Mouse (Mus musculus) neutrophil, adult 5-6 weeks (primary cell): Measurements from ENCODE around the gene Pcp4l1. TPM values are rescaled to one million over a fixed set of nuclear protein-coding genes. Genes with fewer than 3 reads are reported as not detected.
"Not testable (repeated sequence)": the region's sequence is repeated elsewhere in the genome, so short reads cannot be mapped to it uniquely, and the experiment has no call there.

ENCODE experiments used
- ATAC-seq: fragments of 151-379, 151-347 bp; 2 replicates; pipeline ENCODE4 v1.8.0; 2017; ENCODE audit warnings: mild to moderate bottlenecking, moderate TSS enrichment; ENCODE audit not compliant: insufficient number of reproducible peaks, poor library complexity, low FRiP score, severe bottlenecking; ENCODE audit errors: extremely low read depth
- total RNA-seq: library from RNA; stranded (forward); fragments of 200-1000 nt; gene quantifications from 2 replicates; pipeline ENCODE4 v1.2.3, GENCODE M21; 2017

Gene Pcp4l1
- total RNA-seq, 1 experiment from 2014 or later, result 0.81 TPM

- ATAC-seq, result no peak
Observed at GRCm38 (mm10) chr1:171156644-171157043, 39.4 kb downstream of the Pcp4l1 start.

DNA sequence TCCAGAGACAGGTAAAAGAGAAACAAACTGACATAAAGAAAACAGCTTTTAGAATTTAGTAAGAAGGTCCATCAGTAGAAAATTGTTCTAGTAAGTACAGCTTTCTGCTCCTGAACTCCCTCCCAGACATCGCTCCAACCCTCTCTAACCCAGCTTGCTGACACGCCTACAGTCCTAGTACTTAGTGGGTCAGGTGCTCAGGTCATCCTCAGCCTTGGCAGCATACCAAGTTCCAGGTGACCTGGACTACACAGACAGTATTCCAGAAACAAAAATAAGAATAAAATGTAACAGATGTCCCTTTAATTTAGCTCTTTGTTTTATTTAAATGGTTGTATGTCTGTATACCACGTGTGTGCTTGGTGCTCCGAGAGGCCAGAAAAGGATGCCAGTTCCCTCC lies 44.1 kb downstream of the Pcp4l1 start:
- ATAC-seq, result no peak

GRCm38 (mm10) chr1:171150838-171151391 lies 45.2 kb downstream of the Pcp4l1 start:
- no peak for ATAC-seq

DNA sequence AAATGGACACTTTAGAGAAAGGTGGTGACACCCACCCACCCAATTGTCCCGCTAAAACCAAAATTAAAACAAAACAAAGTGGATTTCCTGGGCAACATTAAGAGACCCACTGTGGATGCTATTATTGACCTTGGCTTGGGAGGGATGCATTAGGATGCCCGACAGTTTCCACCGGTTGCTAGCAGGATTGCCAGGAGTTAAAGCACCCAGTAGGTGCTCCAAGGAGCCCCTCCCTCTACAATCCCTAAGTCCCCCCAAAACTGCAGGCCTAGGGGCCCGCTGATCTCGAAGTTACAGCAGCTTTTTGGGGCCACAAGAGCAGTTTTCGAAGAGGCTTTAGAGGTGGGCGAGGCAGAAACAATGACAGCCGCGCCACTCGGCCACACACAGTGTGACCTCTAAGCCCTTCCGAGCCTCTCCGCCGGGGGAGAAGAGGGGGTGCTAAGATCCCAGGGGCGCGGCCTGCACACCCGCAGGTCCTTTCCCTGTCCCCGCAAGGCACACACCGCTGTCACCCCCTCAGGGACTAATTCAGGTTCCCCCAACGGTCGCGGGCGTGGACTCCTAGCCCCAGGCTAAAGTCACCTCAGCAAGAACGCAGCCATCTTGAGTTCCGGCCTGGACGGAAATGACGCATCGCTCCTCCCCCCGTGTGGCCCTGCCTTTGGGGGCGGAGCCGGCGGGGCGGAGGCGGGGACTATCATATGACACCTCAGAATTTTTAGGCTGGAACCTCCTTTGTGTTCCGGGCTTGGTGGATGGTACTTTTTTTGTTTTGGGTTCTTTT lies 45.9 kb downstream of the Pcp4l1 start, which contains the start of the genes Sdhc and Mpz:
Sdhc (minus strand) TSS at position 630 of the 787 bp plus-strand sequence.
Mpz (plus strand) TSS at position 738 of the 787 bp plus-strand sequence.
- peak; percentile 99 for ATAC-seq

DNA sequence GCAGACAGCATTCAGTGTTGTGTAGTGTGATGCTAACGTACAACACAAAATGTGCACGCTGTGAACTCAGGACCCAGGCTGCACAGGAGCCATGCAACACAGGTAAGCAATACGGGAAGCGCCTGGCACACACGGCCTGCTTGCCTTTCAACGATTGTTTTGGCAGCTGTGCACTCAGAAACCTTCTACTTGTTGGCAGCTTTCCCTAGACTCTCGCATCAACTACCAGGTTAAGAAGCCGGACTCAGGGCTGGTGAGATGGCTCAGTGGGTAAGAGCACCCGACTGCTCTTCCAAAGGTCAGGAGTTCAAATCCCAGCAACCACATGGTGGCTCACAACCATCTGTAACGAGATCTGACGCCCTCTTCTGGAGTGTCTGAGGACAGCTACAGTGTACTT lies 53.1 kb downstream of the Pcp4l1 start:
- ATAC-seq, result not testable (repeated sequence)

- ATAC-seq, result not testable (repeated sequence)
Observed at GRCm38 (mm10) chr1:171137486-171138155, 58.4 kb downstream of the Pcp4l1 start.

- ATAC-seq, result no peak
Observed at GRCm38 (mm10) chr1:171135600-171135999, 60.5 kb downstream of the Pcp4l1 start.

DNA sequence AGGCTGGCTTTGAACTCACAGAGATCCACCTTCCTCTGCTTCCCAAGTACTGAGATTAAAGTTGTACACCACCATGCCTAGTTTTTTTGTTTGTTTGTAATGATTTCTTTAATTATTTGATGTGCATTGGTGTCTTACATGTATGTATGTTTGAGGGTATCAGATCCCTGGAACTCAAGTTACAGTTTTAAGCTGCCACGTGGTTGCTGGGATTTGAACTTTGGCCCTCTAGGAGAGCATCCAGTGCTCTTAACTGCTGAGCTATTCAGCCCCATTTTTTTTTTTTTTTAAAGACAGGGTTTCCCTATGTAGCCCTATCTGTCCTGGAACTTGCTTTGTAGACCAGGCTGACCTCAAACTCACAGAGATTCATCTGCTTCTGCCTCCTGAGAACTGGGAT lies 65.1 kb downstream of the Pcp4l1 start:
- no peak for ATAC-seq

DNA sequence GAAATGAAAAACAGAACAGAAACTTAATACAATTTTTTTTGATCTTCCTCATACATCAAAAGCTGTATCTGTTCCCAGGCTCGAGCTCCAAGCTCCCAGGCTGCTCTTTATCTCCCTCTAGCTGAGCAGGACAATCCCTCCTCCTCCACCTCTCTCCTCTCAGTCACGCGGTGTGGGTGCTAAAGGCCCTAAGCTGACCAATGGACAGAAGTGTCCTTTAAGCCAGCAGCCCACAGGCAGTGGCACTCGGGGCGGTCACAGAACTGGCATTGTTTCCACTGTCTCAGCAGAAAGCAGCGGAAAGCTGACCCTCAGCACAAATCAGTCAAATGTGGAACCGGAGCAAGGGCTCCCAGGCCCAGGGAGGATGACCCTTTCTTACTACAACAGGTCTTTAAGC lies 66.8 kb downstream of the Pcp4l1 start:
- no peak for ATAC-seq

DNA sequence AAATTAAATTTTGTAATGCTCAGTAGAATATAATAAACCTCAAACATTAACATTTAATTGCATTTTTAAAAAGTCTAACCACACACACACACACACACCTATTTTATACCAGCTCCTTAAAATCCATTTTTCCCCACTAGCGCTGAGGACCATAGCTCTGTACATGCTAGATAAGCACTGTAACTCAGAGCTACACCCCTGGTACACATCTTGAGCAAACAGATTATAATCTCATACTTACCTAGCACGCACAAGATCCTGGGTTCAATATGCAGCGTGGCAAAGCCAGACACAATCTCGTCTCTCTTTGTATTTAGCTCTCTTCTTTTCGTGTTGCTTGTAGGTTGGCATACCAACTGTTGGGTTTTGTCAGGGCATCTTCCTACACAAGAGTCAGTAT lies 71.7 kb downstream of the Pcp4l1 start:
- no peak for ATAC-seq

Other genes starting within 250 kb of the Pcp4l1 start
- 136 and 145 TPM in 2 replicates for gene Fcgr2b, start 219.7 kb downstream of the Pcp4l1 start, total RNA-seq
- 134 TPM in 2 replicates for gene Fcgr4, start 177.3 kb downstream of the Pcp4l1 start, total RNA-seq
- gene Fcgr3, start 131.3 kb downstream of the Pcp4l1 start, total RNA-seq, result 682 and 697 TPM in 2 replicates
- gene Cfap126, start 82.3 kb downstream of the Pcp4l1 start, total RNA-seq, result not detected in 2 replicates
- gene Sdhc, start 45.7 kb downstream of the Pcp4l1 start, total RNA-seq, result 16.3 and 16.9 TPM in 2 replicates
- not detected in 2 replicates for gene Mpz, start 45.6 kb downstream of the Pcp4l1 start, total RNA-seq
- 0.25 TPM in 1 of 2 replicates, not detected in the other for gene Nr1i3, start 17.7 kb upstream of the Pcp4l1 start, total RNA-seq
- 6.6 and 7.5 TPM in 2 replicates for gene Tomm40l, start 26.2 kb upstream of the Pcp4l1 start, total RNA-seq
- not detected in 2 replicates for gene Apoa2, start 28.8 kb upstream of the Pcp4l1 start, total RNA-seq
- 410 and 425 TPM in 2 replicates for gene Fcer1g, start 38.1 kb upstream of the Pcp4l1 start, total RNA-seq
- 0.12 TPM in 1 of 2 replicates, not detected in the other for gene Adamts4, start 54.2 kb upstream of the Pcp4l1 start, total RNA-seq
- gene Ndufs2, start 55.1 kb upstream of the Pcp4l1 start, total RNA-seq, result 150 and 174 TPM in 2 replicates
- 116 and 144 TPM in 2 replicates for gene B4galt3, start 74.1 kb upstream of the Pcp4l1 start, total RNA-seq
- gene Ppox, start 84.9 kb upstream of the Pcp4l1 start, total RNA-seq, result 48.4 and 57.0 TPM in 2 replicates
- gene Usp21, start 91.7 kb upstream of the Pcp4l1 start, total RNA-seq, result 45.5 and 45.7 TPM in 2 replicates
- gene Ufc1, start 98.8 kb upstream of the Pcp4l1 start, total RNA-seq, result 32.0 and 39.7 TPM in 2 replicates
- gene Dedd, start 132.9 kb upstream of the Pcp4l1 start, total RNA-seq, result 24.2 and 30.4 TPM in 2 replicates
- 27.2 and 33.0 TPM in 2 replicates for gene Nit1, start 149.4 kb upstream of the Pcp4l1 start, total RNA-seq
- 13.1 and 18.7 TPM in 2 replicates for gene Pfdn2, start 149.4 kb upstream of the Pcp4l1 start, total RNA-seq
- gene Klhdc9, start 164.5 kb upstream of the Pcp4l1 start, total RNA-seq, result 0.58 TPM in 1 of 2 replicates, not detected in the other
- gene Nectin4, start 173.8 kb upstream of the Pcp4l1 start, total RNA-seq, result 2.2 and 2.9 TPM in 2 replicates
- gene Arhgap30, start 192.7 kb upstream of the Pcp4l1 start, total RNA-seq, result 441 and 469 TPM in 2 replicates
- 111 and 138 TPM in 2 replicates for gene Usf1, start 215.0 kb upstream of the Pcp4l1 start, total RNA-seq
- 8.8 and 15.2 TPM in 2 replicates for gene Tstd1, start 222.6 kb upstream of the Pcp4l1 start, total RNA-seq
- gene F11r, start 241.3 kb upstream of the Pcp4l1 start, total RNA-seq, result 2.5 and 2.9 TPM in 2 replicates